Mouse (Mus musculus) midbrain, postnatal 0 days (tissue): ENCODE measurements around the gene Slc25a19. TPM values are rescaled to one million over a fixed set of nuclear protein-coding genes. Genes with fewer than 3 reads are reported as not detected.

Source experiments
- ATAC-seq: fragments of 200-750 bp; cut with Nextera tagmentation; 2 replicates; pipeline ENCODE4 v1.8.0; 2017; ENCODE audit warnings: moderate number of reproducible peaks, mild to moderate bottlenecking, moderate TSS enrichment, moderate library complexity; ENCODE audit not compliant: low FRiP score
- DNase-seq: peaks from one replicate; pipeline ENCODE4 v3.0.0-alpha.2; 2015; ENCODE audit warnings: low spot score
- H3K27ac ChIP-seq: fragments of 300-500 bp; sonication (generic); 2 replicates; pipeline ENCODE4 v1.5.1; 2014; ENCODE audit warnings: low read depth, mild to moderate bottlenecking, low read length, mixed read lengths
- H3K27me3 ChIP-seq: fragments of 300-500 bp; sonication (generic); 2 replicates; pipeline ENCODE4 v1.6.1; 2014; ENCODE audit warnings: low read length, control low read depth, mixed read lengths; ENCODE audit not compliant: insufficient read depth
- H3K36me3 ChIP-seq: fragments of 300-500 bp; sonication (generic); 2 replicates; pipeline ENCODE4 v1.6.1; 2014; ENCODE audit warnings: low read length, control low read depth, mixed read lengths; ENCODE audit not compliant: insufficient read depth
- H3K4me1 ChIP-seq: fragments of 300-500 bp; sonication (generic); 2 replicates; pipeline ENCODE4 v1.6.1; 2014; ENCODE audit warnings: mild to moderate bottlenecking, control low read depth, antibody characterized with exemption, low read length, mixed read lengths; ENCODE audit not compliant: insufficient read depth
- H3K4me2 ChIP-seq: fragments of 300-500 bp; sonication (generic); 2 replicates; pipeline ENCODE4 v1.6.1; 2014; ENCODE audit warnings: low read depth, mild to moderate bottlenecking, low read length, mixed read lengths; ENCODE audit not compliant: poor library complexity, severe bottlenecking
- H3K4me3 ChIP-seq: fragments of 300-500 bp; sonication (generic); 2 replicates; pipeline ENCODE4 v1.5.1; 2014; ENCODE audit warnings: low read depth, mild to moderate bottlenecking, low read length, moderate library complexity
- H3K9ac ChIP-seq: fragments of 300-500 bp; sonication (generic); replicated peaks from 2 replicates; pipeline ENCODE4 v1.6.1; 2014; ENCODE audit warnings: mild to moderate bottlenecking, low read length, moderate library complexity, mixed read lengths; ENCODE audit not compliant: poor library complexity, severe bottlenecking
- H3K9me3 ChIP-seq: fragments of 300-500 bp; sonication (generic); 2 replicates; pipeline ENCODE4 v1.6.1; 2016; ENCODE audit warnings: low read length, control low read depth
- CTCF ChIP-seq: IDR thresholded peaks from 2 replicates; pipeline ENCODE4 v1.5.1; 2016; ENCODE audit warnings: antibody characterized with exemption, mild to moderate bottlenecking
- WGBS: fragments of 180-500 bp; shearing (Covaris S2); extraction: QIAGEN DNeasy Blood & Tissue Kit; methylation state at CpG from one replicate; pipeline ENCODE4 v1.1.7; 2014; 5-methylcytosine and 5-hydroxymethylcytosine counted together
- polyA plus RNA-seq: library from polyadenylated mRNA; unstranded; fragments of >200 nt; fragmentation: Nextera tagmentation; extraction: Ambion mirVana; gene quantifications from 2 replicates; pipeline ENCODE4 v1.2.1, GENCODE M21; 2015
- total RNA-seq: library from RNA; depleted of rRNA; stranded (reverse); fragments of >200 nt; gene quantifications from 2 replicates; pipeline ENCODE4 v1.2.3, GENCODE M21; 2014

Gene Slc25a19
- total and polyA plus RNA-seq, 2 experiments from 2014 or later, result 35.7 to 49.6 TPM

GRCm38 (mm10) chr11:115603128-115603475 is 25.0 kb downstream of the Slc25a19 start:
- H3K4me1 ChIP-seq, result peaks cover 5% of the 10 kb centered on the region
- DNase-seq (no peak), ATAC-seq (no peak)
- H3K4me3 ChIP-seq, result peak overlapping the region; percentile 85
- TF ChIP-seq CTCF, result no peak
- H3K36me3 ChIP-seq, result peaks cover 12% of the 10 kb centered on the region; the same call in 1 of the 2 replicates
- H3K27me3 ChIP-seq, result no peaks in the 10 kb centered on the region
- peak overlapping the region; percentile 94 for H3K27ac ChIP-seq
- H3K9ac ChIP-seq, result peak overlapping the region; percentile 99
- peak overlapping the region; percentile 93 for H3K4me2 ChIP-seq
- 6% methylated on average over 15 of the region's 15 CpGs for WGBS
- H3K9me3 ChIP-seq, result no peaks in the 10 kb centered on the region

GRCm38 (mm10) chr11:115601174-115601573 is 26.9 kb downstream of the Slc25a19 start:
- H3K27ac ChIP-seq, result no peak overlapping the region
- H3K4me2 ChIP-seq, result no peak overlapping the region
- H3K36me3 ChIP-seq, result peaks cover 14% of the 10 kb centered on the region
- ATAC-seq, result no peak
- no peaks in the 10 kb centered on the region for H3K9me3 ChIP-seq
- H3K27me3 ChIP-seq, result no peaks in the 10 kb centered on the region
- TF ChIP-seq CTCF, result no peak
- no peak overlapping the region for H3K4me3 ChIP-seq
- peaks cover 5% of the 10 kb centered on the region for H3K4me1 ChIP-seq
- DNase-seq, result no peak
- WGBS, result 96% methylated on average over 4 of the region's 4 CpGs
- no peak overlapping the region for H3K9ac ChIP-seq

GRCm38 (mm10) chr11:115600743-115601142 is 27.4 kb downstream of the Slc25a19 start:
- H3K4me2 ChIP-seq, result no peak overlapping the region
- H3K9ac ChIP-seq, result no peak overlapping the region
- no peak for ATAC-seq
- TF ChIP-seq CTCF, result no peak
- H3K9me3 ChIP-seq, result no peaks in the 10 kb centered on the region
- no peak overlapping the region for H3K4me3 ChIP-seq
- peaks cover 5% of the 10 kb centered on the region for H3K4me1 ChIP-seq
- H3K36me3 ChIP-seq, result peaks cover 10% of the 10 kb centered on the region
- no peaks in the 10 kb centered on the region for H3K27me3 ChIP-seq
- DNase-seq, result no peak
- WGBS, result 98% methylated on average over 15 of the region's 15 CpGs
- H3K27ac ChIP-seq, result no peak overlapping the region

- peaks cover 10% of the 10 kb centered on the region for H3K36me3 ChIP-seq
- DNase-seq (no peak), ATAC-seq (no peak)
- H3K9me3 ChIP-seq, result no peaks in the 10 kb centered on the region
- 93% methylated on average over 7 of the region's 7 CpGs for WGBS
- H3K4me3 ChIP-seq, result no peak overlapping the region
- TF ChIP-seq CTCF, result no peak
- peaks cover 5% of the 10 kb centered on the region for H3K4me1 ChIP-seq
- H3K27me3 ChIP-seq, result no peaks in the 10 kb centered on the region
- H3K9ac ChIP-seq, result no peak overlapping the region
- H3K4me2 ChIP-seq, result no peak overlapping the region
- no peak overlapping the region for H3K27ac ChIP-seq
Measured at GRCm38 (mm10) chr11:115599722-115600121, 28.4 kb downstream of the Slc25a19 start.

DNA sequence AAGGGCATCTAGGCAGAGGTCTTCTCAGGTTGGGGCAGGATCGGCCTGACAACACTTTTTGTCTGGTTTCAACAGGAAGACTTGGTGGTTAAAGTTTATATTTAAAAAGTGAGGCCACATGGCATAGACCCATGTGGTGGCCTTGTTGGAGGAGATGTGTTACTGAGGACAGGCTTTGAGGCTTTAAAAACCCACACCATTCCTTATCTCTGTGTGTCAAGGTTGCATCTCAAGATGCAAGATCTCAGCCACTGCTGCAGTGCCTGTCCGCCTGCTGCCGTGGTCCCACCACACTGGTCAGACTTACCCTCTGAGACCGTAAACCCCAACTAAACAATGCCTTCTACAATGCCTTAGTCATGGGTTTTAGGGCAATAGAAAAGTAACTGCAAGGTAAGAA is 29.8 kb downstream of the Slc25a19 start:
- Histone ChIP-seq H3K4me3 (no peak overlapping the region), H3K9me3 (no peaks in the 10 kb centered on the region), H3K9ac (no peak overlapping the region), H3K4me1 (peaks cover 5% of the 10 kb centered on the region), H3K27me3 (no peaks in the 10 kb centered on the region), H3K4me2 (no peak overlapping the region), H3K27ac (no peak overlapping the region), H3K36me3 (peaks cover 21% of the 10 kb centered on the region)
- 88% methylated on average over 4 of the region's 4 CpGs for whole genome bisulfite sequencing
- DNase-seq, result no peak
- no peak for ATAC-seq
- no peak for TF ChIP-seq CTCF

GRCm38 (mm10) chr11:115595209-115595608 is 32.9 kb downstream of the Slc25a19 start:
- Histone ChIP-seq H3K36me3 (peaks cover 46% of the 10 kb centered on the region), H3K27me3 (no peaks in the 10 kb centered on the region), H3K9me3 (no peaks in the 10 kb centered on the region), H3K27ac (no peak overlapping the region), H3K4me2 (no peak overlapping the region), H3K9ac (no peak overlapping the region), H3K4me3 (no peak overlapping the region), H3K4me1 (no peaks in the 10 kb centered on the region)
- DNase-seq (no peak), ATAC-seq (no peak)
- peak; percentile 36 for TF ChIP-seq CTCF
- WGBS, result 96% methylated on average over 3 of the region's 3 CpGs
